Mouse (Mus musculus) lung, embryonic 14.5 days (tissue): ENCODE data around the gene Gpsm1. TPM values are rescaled to one million over a fixed set of nuclear protein-coding genes. Genes with fewer than 3 reads are reported as not detected.

Experiments
- ATAC-seq: fragments of 200-750 bp; cut with Nextera tagmentation; 2 replicates; pipeline ENCODE4 v1.8.0; 2017; ENCODE audit warnings: mild to moderate bottlenecking, moderate TSS enrichment, moderate library complexity; ENCODE audit not compliant: insufficient read depth
- DNase-seq: peaks from one replicate; pipeline ENCODE4 v3.0.0-alpha.2; 2015
- H3K27ac ChIP-seq: fragments of 300-500 bp; sonication (generic); 2 replicates; pipeline ENCODE4 v1.5.1; 2014; ENCODE audit warnings: low read depth, mild to moderate bottlenecking, moderate library complexity
- H3K27me3 ChIP-seq: fragments of 300-500 bp; sonication (generic); 2 replicates; pipeline ENCODE4 v1.6.1; 2014; ENCODE audit warnings: low read length, control low read depth; ENCODE audit not compliant: insufficient read depth
- H3K36me3 ChIP-seq: fragments of 300-500 bp; sonication (generic); 2 replicates; pipeline ENCODE4 v1.6.1; 2014; ENCODE audit warnings: control low read depth; ENCODE audit not compliant: insufficient read depth
- H3K4me1 ChIP-seq: fragments of 300-500 bp; sonication (generic); 2 replicates; pipeline ENCODE4 v1.6.1; 2014; ENCODE audit warnings: antibody characterized with exemption, control low read depth; ENCODE audit not compliant: insufficient read depth
- H3K4me2 ChIP-seq: fragments of 300-500 bp; sonication (generic); 2 replicates; pipeline ENCODE4 v1.6.1; 2014; ENCODE audit warnings: mild to moderate bottlenecking
- H3K4me3 ChIP-seq: fragments of 300-500 bp; sonication (generic); 2 replicates; pipeline ENCODE4 v1.5.1; 2014; ENCODE audit warnings: low read depth, low read length
- H3K9ac ChIP-seq: fragments of 300-500 bp; sonication (generic); 2 replicates; pipeline ENCODE4 v1.6.1; 2014
- H3K9me3 ChIP-seq: fragments of 300-500 bp; sonication (generic); 2 replicates; pipeline ENCODE4 v1.6.1; 2016; ENCODE audit warnings: low read depth, low read length, control low read depth
- CTCF ChIP-seq: IDR thresholded peaks from 2 replicates; pipeline ENCODE4 v1.5.1; 2016; ENCODE audit warnings: antibody characterized with exemption, low read depth
- WGBS: fragments of 180-500 bp; shearing (Covaris S2); extraction: QIAGEN DNeasy Blood & Tissue Kit; methylation state at CpG from one replicate; pipeline ENCODE4 v1.1.7; 2014; 5-methylcytosine and 5-hydroxymethylcytosine counted together
- polyA plus RNA-seq: library from polyadenylated mRNA; unstranded; fragments of >200 nt; fragmentation: Nextera tagmentation; extraction: Ambion mirVana; gene quantifications from 2 replicates; pipeline ENCODE4 v1.2.1, GENCODE M21; 2014

Gpsm1 gene
- polyA plus RNA-seq, 1 experiment from 2014 or later = 40.5 TPM

GRCm38 (mm10) chr2:26300161-26300807, 15.0 kb upstream of the Gpsm1 start:
- Histone ChIP-seq H3K27ac (peak overlapping the region; percentile 67), H3K36me3 (no peaks in the 10 kb centered on the region), H3K27me3 (no peaks in the 10 kb centered on the region), H3K9ac (peak overlapping the region; percentile 6; the same call in 1 of the 2 replicates), H3K4me3 (no peak overlapping the region), H3K4me2 (0 out of 2 replicates have a peak overlapping the region, but pooled peaks have one; percentile 15), H3K4me1 (peaks cover 11% of the 10 kb centered on the region), H3K9me3 (no peaks in the 10 kb centered on the region)
- no peak for TF ChIP-seq CTCF
- DNase-seq (peak; percentile 57), ATAC-seq (peak; percentile 47)
- 38% methylated on average over 5 of the region's 5 CpGs for WGBS

GRCm38 (mm10) chr2:26300808-26301174, 14.5 kb upstream of the Gpsm1 start:
- 1% methylated on average over 3 of the region's 3 CpGs for WGBS
- H3K27ac ChIP-seq = peak overlapping the region; percentile 67; the same call in 1 of the 2 replicates
- ATAC-seq (peak; percentile 23; the same call in 1 of the 2 replicates), DNase-seq (peak; percentile 96)
- no peaks in the 10 kb centered on the region for H3K36me3 ChIP-seq
- H3K27me3 ChIP-seq = no peaks in the 10 kb centered on the region
- H3K9me3 ChIP-seq = no peaks in the 10 kb centered on the region
- no peak overlapping the region for H3K9ac ChIP-seq
- peaks cover 11% of the 10 kb centered on the region for H3K4me1 ChIP-seq
- no peak overlapping the region for H3K4me3 ChIP-seq
- TF ChIP-seq CTCF = peak; percentile 94
- H3K4me2 ChIP-seq = 0 out of 2 replicates have a peak overlapping the region, but pooled peaks have one; percentile 15

- TF ChIP-seq CTCF = no peak
- Histone ChIP-seq H3K9ac (no peak overlapping the region), H3K4me2 (no peak overlapping the region), H3K4me1 (peaks cover 11% of the 10 kb centered on the region), H3K9me3 (no peaks in the 10 kb centered on the region), H3K4me3 (no peak overlapping the region), H3K27ac (no peak overlapping the region), H3K36me3 (no peaks in the 10 kb centered on the region), H3K27me3 (no peaks in the 10 kb centered on the region)
- ATAC-seq (no peak), DNase-seq (no peak)
- WGBS = 79% methylated on average over 10 of the region's 10 CpGs
Measured at GRCm38 (mm10) chr2:26302005-26302503, 13.3 kb upstream of the Gpsm1 start.

- Histone ChIP-seq H3K9me3 (no peaks in the 10 kb centered on the region), H3K36me3 (no peaks in the 10 kb centered on the region), H3K9ac (no peak overlapping the region), H3K4me3 (no peak overlapping the region), H3K27ac (no peak overlapping the region), H3K27me3 (no peaks in the 10 kb centered on the region), H3K4me1 (0 out of 2 replicates have a peak, but pooled peaks cover 5% of the 10 kb centered on the region), H3K4me2 (no peak overlapping the region)
- DNase-seq (no peak), ATAC-seq (no peak)
- WGBS = 67% methylated on average over 1 of the region's 1 CpGs
- TF ChIP-seq CTCF = no peak
Measured at GRCm38 (mm10) chr2:26304711-26305110, 10.6 kb upstream of the Gpsm1 start.

- WGBS = 73% methylated on average over 2 of the region's 2 CpGs
- H3K27me3 ChIP-seq = no peaks in the 10 kb centered on the region
- no peak for ATAC-seq
- H3K9ac ChIP-seq = no peak overlapping the region
- TF ChIP-seq CTCF = no peak
- H3K36me3 ChIP-seq = no peaks in the 10 kb centered on the region
- H3K4me3 ChIP-seq = no peak overlapping the region
- H3K4me2 ChIP-seq = no peak overlapping the region
- H3K27ac ChIP-seq = no peak overlapping the region
- H3K4me1 ChIP-seq = 0 out of 2 replicates have a peak, but pooled peaks cover 5% of the 10 kb centered on the region
- H3K9me3 ChIP-seq = no peaks in the 10 kb centered on the region
- no peak for DNase-seq
Measured at GRCm38 (mm10) chr2:26305555-26305954, 9.8 kb upstream of the Gpsm1 start.

- no peak overlapping the region for H3K4me2 ChIP-seq
Measured at GRCm38 (mm10) chr2:26306702-26307101, 8.6 kb upstream of the Gpsm1 start.

GRCm38 (mm10) chr2:26309739-26310138, 5.6 kb upstream of the Gpsm1 start:
- Histone ChIP-seq H3K4me1 (peaks cover 20% of the 10 kb centered on the region), H3K27ac (peak overlapping the region; percentile 84), H3K4me3 (no peak overlapping the region), H3K36me3 (no peaks in the 10 kb centered on the region), H3K4me2 (peak overlapping the region; percentile 8; the same call in 1 of the 2 replicates), H3K9ac (no peak overlapping the region), H3K9me3 (no peaks in the 10 kb centered on the region), H3K27me3 (no peaks in the 10 kb centered on the region)
- no peak for TF ChIP-seq CTCF
- peak; percentile 92 for DNase-seq
- 4% methylated on average over 10 of the region's 10 CpGs for WGBS
- peak; percentile 76 for ATAC-seq

More at GRCm38 (mm10) chr2:26306702-26307101, 8.6 kb upstream of the Gpsm1 start:
- no peak overlapping the region for H3K9ac ChIP-seq
- H3K4me3 ChIP-seq = no peak overlapping the region
- H3K4me1 ChIP-seq = 0 out of 2 replicates have a peak, but pooled peaks cover 5% of the 10 kb centered on the region
- H3K9me3 ChIP-seq = no peaks in the 10 kb centered on the region
- WGBS = 88% methylated on average over 3 of the region's 3 CpGs
- DNase-seq (no peak), ATAC-seq (no peak)
- TF ChIP-seq CTCF = no peak
- no peaks in the 10 kb centered on the region for H3K27me3 ChIP-seq
- no peak overlapping the region for H3K27ac ChIP-seq
- H3K36me3 ChIP-seq = no peaks in the 10 kb centered on the region
